Mouse (Mus musculus) hindbrain, embryonic 13.5 days (tissue): ENCODE measurements around the gene Gjd3. TPM values are rescaled to one million over a fixed set of nuclear protein-coding genes. Genes with fewer than 3 reads are reported as not detected.
"Not testable (repeated sequence)": the region's sequence is repeated elsewhere in the genome, so short reads cannot be mapped to it uniquely, and the experiment has no call there.

Experiments used
- ATAC-seq: fragments of 200-750 bp; cut with Nextera tagmentation; 2 replicates; pipeline ENCODE4 v1.8.0; 2017; ENCODE audit warnings: moderate TSS enrichment; ENCODE audit not compliant: low FRiP score
- H3K27ac ChIP-seq: fragments of 300-500 bp; sonication (generic); 2 replicates; pipeline ENCODE4 v1.5.1; 2015; ENCODE audit warnings: inconsistent platforms, mild to moderate bottlenecking, moderate library complexity
- H3K27me3 ChIP-seq: fragments of 300-500 bp; sonication (generic); 2 replicates; pipeline ENCODE4 v1.6.1; 2015; ENCODE audit warnings: mild to moderate bottlenecking, inconsistent platforms
- H3K36me3 ChIP-seq: fragments of 300-500 bp; sonication (generic); 2 replicates; pipeline ENCODE4 v1.6.1; 2015; ENCODE audit warnings: mild to moderate bottlenecking, inconsistent platforms
- H3K4me1 ChIP-seq: fragments of 300-500 bp; sonication (generic); replicated peaks from 2 replicates; pipeline ENCODE4 v1.6.1; 2015; ENCODE audit warnings: inconsistent platforms
- H3K4me2 ChIP-seq: fragments of 300-500 bp; sonication (generic); 2 replicates; pipeline ENCODE4 v1.6.1; 2015; ENCODE audit warnings: inconsistent platforms, mild to moderate bottlenecking, moderate library complexity
- H3K4me3 ChIP-seq: fragments of 300-500 bp; sonication (generic); 2 replicates; pipeline ENCODE4 v1.5.1; 2015; ENCODE audit warnings: mild to moderate bottlenecking, inconsistent platforms
- H3K9ac ChIP-seq: fragments of 300-500 bp; sonication (generic); 2 replicates; pipeline ENCODE4 v1.6.1; 2015; ENCODE audit warnings: mild to moderate bottlenecking, inconsistent platforms
- H3K9me3 ChIP-seq: fragments of 300-500 bp; sonication (generic); 2 replicates; pipeline ENCODE4 v1.6.1; 2016; ENCODE audit warnings: inconsistent platforms
- WGBS: fragments of 180-500 bp; shearing (Covaris S2); methylation state at CpG from one replicate; pipeline ENCODE4 v1.1.7; 2015; 5-methylcytosine and 5-hydroxymethylcytosine counted together
- polyA plus RNA-seq: library from polyadenylated mRNA; unstranded; fragments of >200 nt; fragmentation: Nextera tagmentation; extraction: Ambion mirVana; gene quantifications from 2 replicates; pipeline ENCODE4 v1.2.1, GENCODE M21; 2015

The Gjd3 gene
- polyA plus RNA-seq, 1 experiment from 2014 or later: 1.6 TPM

DNA sequence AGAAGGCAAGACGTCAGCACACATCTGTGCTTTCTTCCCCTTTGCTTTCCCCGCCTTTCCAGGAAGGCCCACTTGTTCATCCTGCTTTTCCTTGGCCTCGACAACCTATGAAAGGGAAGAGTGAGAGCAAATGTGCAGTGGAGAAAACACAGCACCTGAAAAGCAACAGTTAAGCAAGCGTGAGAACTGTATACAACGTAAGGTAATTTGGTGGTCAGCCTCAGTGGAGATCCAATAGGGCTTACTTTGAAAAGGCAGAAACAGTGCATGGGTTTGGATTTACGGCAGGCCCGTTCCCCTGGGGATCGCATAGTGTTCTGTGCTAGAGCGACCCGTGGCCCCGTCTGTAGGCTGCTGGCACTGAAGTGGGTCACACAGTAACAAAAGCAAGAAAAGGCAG lies 16.4 kb upstream of the Gjd3 start:
- H3K4me3 ChIP-seq: no peak overlapping the region
- no peak overlapping the region for H3K27ac ChIP-seq
- no peaks in the 10 kb centered on the region for H3K9me3 ChIP-seq
- WGBS: 89% methylated on average over 11 of the region's 11 CpGs
- no peaks in the 10 kb centered on the region for H3K4me1 ChIP-seq
- H3K4me2 ChIP-seq: no peak overlapping the region
- no peak for ATAC-seq
- H3K36me3 ChIP-seq: peaks cover 2% of the 10 kb centered on the region; the same call in 1 of the 2 replicates
- H3K27me3 ChIP-seq: no peaks in the 10 kb centered on the region
- H3K9ac ChIP-seq: no peak overlapping the region

- Histone ChIP-seq H3K9ac (no peak overlapping the region), H3K27ac (no peak overlapping the region), H3K4me3 (no peak overlapping the region), H3K36me3 (peaks cover 2% of the 10 kb centered on the region; the same call in 1 of the 2 replicates), H3K4me2 (no peak overlapping the region), H3K9me3 (no peaks in the 10 kb centered on the region), H3K4me1 (no peaks in the 10 kb centered on the region), H3K27me3 (no peaks in the 10 kb centered on the region)
- no peak for ATAC-seq
Observed at GRCm38 (mm10) chr11:98998776-98999175, 16.0 kb upstream of the Gjd3 start.

GRCm38 (mm10) chr11:98997659-98998058 lies 14.8 kb upstream of the Gjd3 start:
- Histone ChIP-seq H3K36me3 (peaks cover 2% of the 10 kb centered on the region; the same call in 1 of the 2 replicates), H3K4me3 (no peak overlapping the region), H3K27ac (no peak overlapping the region), H3K9me3 (no peaks in the 10 kb centered on the region), H3K9ac (no peak overlapping the region), H3K27me3 (no peaks in the 10 kb centered on the region), H3K4me2 (no peak overlapping the region), H3K4me1 (no peaks in the 10 kb centered on the region)
- ATAC-seq: no peak
- WGBS: 91% methylated on average over 4 of the region's 4 CpGs

DNA sequence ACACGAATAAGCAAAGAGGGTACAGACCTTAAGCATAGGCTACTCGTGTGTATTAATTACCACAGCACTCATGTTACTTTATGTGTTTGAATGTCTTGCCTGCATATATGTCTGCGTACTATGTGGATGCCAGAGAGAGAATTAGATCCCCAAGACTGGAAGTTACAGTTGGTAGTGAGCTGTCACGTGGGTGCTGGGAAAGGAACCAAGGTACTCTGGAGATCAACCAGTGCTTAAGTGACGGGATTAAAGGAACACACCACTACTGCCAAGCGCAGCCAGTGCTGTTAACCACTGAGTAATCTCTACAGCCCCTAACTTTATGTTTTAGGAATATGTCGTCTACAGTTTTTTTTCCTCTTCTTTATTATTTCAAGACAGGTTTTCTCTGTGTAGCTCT lies 13.2 kb upstream of the Gjd3 start:
- no peak for ATAC-seq
- Histone ChIP-seq H3K9me3 (no peaks in the 10 kb centered on the region), H3K4me3 (no peak overlapping the region), H3K9ac (no peak overlapping the region), H3K36me3 (peaks cover 2% of the 10 kb centered on the region; the same call in 1 of the 2 replicates), H3K4me2 (no peak overlapping the region), H3K27ac (no peak overlapping the region), H3K27me3 (no peaks in the 10 kb centered on the region), H3K4me1 (no peaks in the 10 kb centered on the region)
- 96% methylated on average over 7 of the region's 7 CpGs for WGBS

- ATAC-seq: no peak
- no peak overlapping the region for H3K4me3 ChIP-seq
- no peak overlapping the region for H3K27ac ChIP-seq
- no peak overlapping the region for H3K4me2 ChIP-seq
- no peaks in the 10 kb centered on the region for H3K4me1 ChIP-seq
- no peaks in the 10 kb centered on the region for H3K27me3 ChIP-seq
- H3K9ac ChIP-seq: no peak overlapping the region
- 0 out of 2 replicates have a peak, but pooled peaks cover 2% of the 10 kb centered on the region for H3K36me3 ChIP-seq
- 85% methylated on average over 6 of the region's 6 CpGs for WGBS
- no peaks in the 10 kb centered on the region for H3K9me3 ChIP-seq
Observed at GRCm38 (mm10) chr11:98990866-98991265, 8.1 kb upstream of the Gjd3 start.

DNA sequence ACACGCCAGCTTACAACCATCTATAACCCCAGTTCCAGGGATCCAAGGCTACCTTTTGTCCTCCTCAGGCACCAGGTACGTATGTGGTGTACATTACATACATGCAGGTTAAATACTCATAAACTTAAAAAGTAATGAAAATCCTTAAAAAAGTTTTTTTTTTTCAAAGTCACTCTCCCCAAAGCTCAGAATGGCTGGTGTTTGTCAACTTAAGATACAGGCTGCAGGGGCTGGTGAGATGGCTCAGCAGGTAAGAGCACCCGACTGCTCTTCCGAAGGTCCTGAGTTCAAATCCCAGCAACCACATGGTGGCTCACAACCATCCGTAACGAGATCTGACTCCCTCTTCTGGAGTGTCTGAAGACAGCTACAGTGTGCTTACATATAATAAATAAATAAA lies 5.4 kb upstream of the Gjd3 start:
- not testable (repeated sequence) for H3K4me2 ChIP-seq, H3K27me3 ChIP-seq, H3K9ac ChIP-seq, H3K4me3 ChIP-seq, ATAC-seq, H3K36me3 ChIP-seq, H3K27ac ChIP-seq, H3K9me3 ChIP-seq, H3K4me1 ChIP-seq
- 98% methylated on average over 6 of the region's 6 CpGs for WGBS

GRCm38 (mm10) chr11:98985542-98985941 lies 2.7 kb upstream of the Gjd3 start:
- no peaks in the 10 kb centered on the region for H3K36me3 ChIP-seq
- no peaks in the 10 kb centered on the region for H3K9me3 ChIP-seq
- no peak overlapping the region for H3K27ac ChIP-seq
- H3K27me3 ChIP-seq: peaks cover 4% of the 10 kb centered on the region; the same call in 1 of the 2 replicates
- no peak overlapping the region for H3K4me3 ChIP-seq
- no peak overlapping the region for H3K9ac ChIP-seq
- no peak for ATAC-seq
- 93% methylated on average over 7 of the region's 7 CpGs for WGBS
- no peak overlapping the region for H3K4me2 ChIP-seq
- peaks cover 26% of the 10 kb centered on the region for H3K4me1 ChIP-seq

GRCm38 (mm10) chr11:98983551-98983950 lies 735 bp upstream of the Gjd3 start:
- ATAC-seq: no peak
- WGBS: 36% methylated on average over 8 of the region's 8 CpGs
- Histone ChIP-seq H3K27ac (0 out of 2 replicates have a peak overlapping the region, but pooled peaks have one; percentile 98), H3K9ac (peak overlapping the region; percentile 53), H3K4me1 (peaks cover 31% of the 10 kb centered on the region), H3K9me3 (no peaks in the 10 kb centered on the region), H3K36me3 (no peaks in the 10 kb centered on the region), H3K4me3 (peak overlapping the region; percentile 69), H3K4me2 (peak overlapping the region; percentile 76), H3K27me3 (peaks cover 4% of the 10 kb centered on the region; the same call in 1 of the 2 replicates)

DNA sequence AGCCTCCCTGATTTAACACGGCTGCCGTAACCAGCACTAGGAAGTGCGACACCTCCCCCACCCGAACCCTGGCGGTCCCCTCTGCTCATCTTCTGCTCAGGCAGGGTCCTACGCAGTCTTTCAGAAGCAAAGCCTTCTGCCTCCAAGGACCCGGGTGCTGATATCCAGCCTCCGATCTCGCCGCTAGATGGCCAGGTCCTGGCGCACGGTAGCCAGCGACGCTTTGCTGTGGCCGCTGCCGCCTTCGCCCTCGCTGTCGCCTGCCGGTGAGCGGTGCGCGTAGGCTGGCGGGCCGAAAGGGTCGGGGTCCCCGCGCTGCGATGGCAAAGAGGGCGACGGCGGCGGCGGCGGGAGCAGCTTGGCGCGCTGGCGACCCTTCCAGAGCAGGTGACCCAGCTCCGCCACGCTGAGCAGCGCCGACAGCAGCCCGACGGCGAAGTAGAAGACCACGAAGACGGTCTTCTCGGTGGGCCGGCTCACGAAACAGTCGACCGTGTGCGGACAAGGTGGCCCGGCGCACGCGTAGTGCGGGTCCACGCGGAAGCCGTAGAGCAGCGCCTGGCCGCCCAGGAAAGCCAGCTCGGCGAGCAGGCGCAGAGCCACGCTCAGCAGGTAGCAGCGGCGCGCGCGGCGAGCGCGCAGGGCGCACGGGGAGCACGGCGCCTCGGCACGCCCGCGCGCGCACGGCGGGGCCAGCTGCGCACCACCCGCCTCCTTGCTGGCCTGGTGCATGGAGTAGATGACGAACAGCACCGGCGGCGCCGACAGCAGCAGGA lies 631 bp downstream of the Gjd3 start:
- Histone ChIP-seq H3K27ac (peak overlapping the region; percentile 98), H3K9me3 (no peaks in the 10 kb centered on the region), H3K36me3 (no peaks in the 10 kb centered on the region), H3K4me1 (peaks cover 31% of the 10 kb centered on the region), H3K9ac (peak overlapping the region; percentile 87), H3K27me3 (peaks cover 4% of the 10 kb centered on the region; the same call in 1 of the 2 replicates), H3K4me2 (peak overlapping the region; percentile 76), H3K4me3 (peak overlapping the region; percentile 69)
- under 1% methylated on average over 94 of the region's 94 CpGs for WGBS
- ATAC-seq: peak; percentile 82

DNA sequence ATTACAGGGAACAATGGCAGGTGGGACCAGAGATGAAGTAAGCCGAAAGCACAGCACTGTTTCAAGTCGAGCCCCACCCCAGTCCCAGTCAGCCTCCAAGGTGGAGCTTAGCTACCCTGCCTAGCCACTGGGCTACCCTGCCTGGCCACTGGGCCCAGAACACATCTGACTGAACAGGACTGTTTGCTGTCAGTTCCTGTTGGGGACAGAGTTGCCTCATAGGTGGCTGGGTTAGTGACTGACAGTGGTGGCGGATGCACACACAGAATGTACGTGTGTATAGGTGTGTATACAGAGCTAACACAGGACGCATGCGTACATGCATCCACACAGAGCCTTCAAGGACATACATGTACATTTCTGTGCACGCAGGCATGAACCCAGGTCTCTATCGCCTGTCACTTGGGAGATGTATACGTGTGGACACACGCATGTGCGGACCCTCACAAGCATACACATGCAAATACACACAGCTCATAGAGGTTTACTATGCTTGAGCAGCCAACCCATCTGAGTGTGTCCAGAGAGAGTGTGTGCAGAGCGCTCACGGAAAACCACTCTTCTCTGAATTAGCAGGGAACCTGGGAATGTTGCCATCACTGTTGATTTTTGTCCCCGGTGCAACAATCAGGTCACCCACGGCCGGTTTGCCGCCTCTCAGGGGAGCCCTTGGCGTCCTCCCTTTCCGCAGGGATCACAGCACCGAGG lies 1.4 kb downstream of the Gjd3 start:
- peaks cover 31% of the 10 kb centered on the region for H3K4me1 ChIP-seq
- H3K4me3 ChIP-seq: peak overlapping the region; percentile 69
- H3K27ac ChIP-seq: peak overlapping the region; percentile 98
- no peaks in the 10 kb centered on the region for H3K36me3 ChIP-seq
- H3K4me2 ChIP-seq: peak overlapping the region; percentile 76
- H3K9me3 ChIP-seq: no peaks in the 10 kb centered on the region
- ATAC-seq: peak; percentile 65
- H3K27me3 ChIP-seq: peaks cover 4% of the 10 kb centered on the region; the same call in 1 of the 2 replicates
- peak overlapping the region; percentile 87 for H3K9ac ChIP-seq
- 32% methylated on average over 20 of the region's 20 CpGs for WGBS

DNA sequence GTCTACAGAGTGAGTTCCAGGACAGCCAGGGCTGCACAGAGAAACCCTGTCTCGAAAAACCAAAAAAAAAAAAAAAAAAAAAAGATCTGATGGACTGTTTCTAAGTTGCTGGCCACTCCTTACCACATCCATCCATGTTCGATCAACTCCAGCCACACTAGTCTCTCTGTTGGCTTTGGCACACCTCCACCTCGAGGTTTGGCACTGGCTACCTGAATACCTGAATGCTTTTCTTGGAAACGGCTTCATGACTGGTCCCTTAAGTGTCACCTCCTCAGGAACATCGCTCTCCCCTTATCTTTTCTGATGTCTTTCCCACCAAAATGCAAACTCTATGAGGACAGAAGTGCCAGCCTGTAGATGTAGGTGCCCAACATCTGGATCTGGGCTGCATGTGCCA lies 3.5 kb downstream of the Gjd3 start:
- peaks cover 4% of the 10 kb centered on the region; the same call in 1 of the 2 replicates for H3K27me3 ChIP-seq
- no peaks in the 10 kb centered on the region for H3K9me3 ChIP-seq
- peaks cover under 1% of the 10 kb centered on the region; the same call in 1 of the 2 replicates for H3K36me3 ChIP-seq
- peaks cover 31% of the 10 kb centered on the region for H3K4me1 ChIP-seq
- H3K4me2 ChIP-seq: no peak overlapping the region
- no peak overlapping the region for H3K4me3 ChIP-seq
- 88% methylated on average over 4 of the region's 5 CpGs for WGBS
- no peak for ATAC-seq
- H3K9ac ChIP-seq: no peak overlapping the region
- H3K27ac ChIP-seq: no peak overlapping the region; the same call in 1 of the 2 replicates

DNA sequence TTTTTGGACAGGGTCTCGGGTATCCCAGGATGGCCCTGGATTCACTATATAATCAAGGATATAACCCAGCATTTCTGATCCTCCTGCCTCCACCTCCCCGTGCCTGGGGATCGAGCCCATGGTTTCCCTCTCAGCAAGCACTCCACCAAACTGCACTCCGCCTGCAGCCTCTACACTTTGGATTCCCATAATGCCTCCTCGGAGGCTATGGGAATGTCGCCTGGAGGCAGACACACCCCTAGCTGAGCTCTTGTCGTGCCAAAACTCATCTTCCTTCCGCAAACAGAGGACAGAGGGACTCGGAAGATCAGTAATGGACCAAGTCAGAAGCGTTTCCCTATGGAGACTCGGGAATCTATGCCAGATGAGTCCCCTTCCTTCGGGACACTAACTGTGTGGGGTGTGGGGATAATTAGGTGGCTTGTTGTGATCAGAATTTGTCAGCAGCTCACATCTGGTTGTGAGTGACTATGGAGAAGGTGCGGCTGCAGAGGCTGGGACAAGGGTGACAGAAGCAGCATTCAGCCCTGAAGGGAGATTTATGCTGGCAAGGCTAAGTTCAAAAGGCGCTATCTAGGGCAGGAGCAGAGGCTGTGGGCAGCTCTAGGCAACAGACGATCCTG lies 4.2 kb downstream of the Gjd3 start:
- Histone ChIP-seq H3K4me1 (peaks cover 30% of the 10 kb centered on the region), H3K36me3 (peaks cover 8% of the 10 kb centered on the region), H3K27ac (no peak overlapping the region), H3K9ac (no peak overlapping the region; the same call in 1 of the 2 replicates), H3K27me3 (peaks cover 2% of the 10 kb centered on the region; the same call in 1 of the 2 replicates), H3K9me3 (no peaks in the 10 kb centered on the region), H3K4me3 (no peak overlapping the region), H3K4me2 (no peak overlapping the region)
- WGBS: 47% methylated on average over 15 of the region's 15 CpGs
- no peak for ATAC-seq
